Mouse (Mus musculus): ENCODE results near the gene Rrp1b. TPM values are rescaled to one million over a fixed set of nuclear protein-coding genes. Genes with fewer than 3 reads are reported as not detected.

The Rrp1b gene
- polyA plus RNA-seq, 2 experiments = 9.1 to 17.7 TPM

DNA sequence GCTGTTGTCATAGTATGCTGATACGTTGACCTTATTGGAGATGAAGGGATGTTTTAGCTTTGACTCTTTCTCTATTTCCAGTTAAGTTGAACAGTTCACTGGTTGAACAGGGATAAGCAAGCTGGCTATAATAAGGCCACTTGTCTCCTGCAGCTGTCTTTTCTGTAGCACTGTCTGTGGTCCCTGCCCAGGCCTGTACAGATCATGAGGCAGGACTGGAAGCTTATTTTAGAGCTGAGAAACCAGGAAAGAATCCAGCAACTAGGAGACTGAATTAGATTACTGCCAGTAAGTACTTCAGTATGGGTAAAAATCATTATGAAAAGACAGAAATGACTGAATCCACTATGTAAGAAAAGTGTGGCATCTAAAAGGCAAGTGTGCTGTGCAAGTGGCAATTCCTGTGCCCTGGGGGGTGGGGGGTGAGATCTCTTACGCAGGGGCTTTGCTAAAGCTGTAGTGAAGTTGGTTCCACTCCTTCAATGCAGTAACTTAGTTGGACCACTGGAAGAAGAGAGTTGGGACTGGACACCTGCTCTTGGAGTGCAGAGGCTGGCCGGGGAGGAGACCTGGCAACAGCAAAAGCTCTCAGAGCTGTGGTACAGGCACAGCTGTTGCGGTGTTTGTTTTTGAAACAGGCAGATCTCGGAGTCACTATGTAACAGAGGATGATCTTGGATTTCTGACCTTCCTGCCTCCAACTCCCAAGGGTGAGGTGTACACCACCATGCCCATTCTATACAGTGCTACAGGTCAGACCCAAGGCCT is 17.6 kb upstream of the Rrp1b start:
- no peak overlapping the region for H3K4me2 ChIP-seq (ENCODE audit: low read depth)
- no peaks in the 10 kb centered on the region for H3K27me3 ChIP-seq (ENCODE audit: control insufficient read depth, insufficient read depth, low read length)
- no peaks in the 10 kb centered on the region for H3K36me3 ChIP-seq (replicated peaks; ENCODE audit: control insufficient read depth, insufficient read depth, low read depth)
- H3K4me3 ChIP-seq (ENCODE audit: insufficient read depth in 1 of 2, low read depth in 2 of 2, low read length in 2 of 2) = no peak overlapping the region
- DNase-seq (ENCODE audit: low read depth in 3 of 3, low spot score in 3 of 3) (no peak), ATAC-seq (ENCODE audit: insufficient read depth) (no peak)
- no peaks in the 10 kb centered on the region for H3K4me1 ChIP-seq (replicated peaks; ENCODE audit: control insufficient read depth in 2 of 2, insufficient read depth in 2 of 2, low read length in 1 of 2)
- no peak overlapping the region for H3K27ac ChIP-seq
- TF ChIP-seq EP300 (IDR thresholded peaks at IDR 0.05; ENCODE audit: low read depth) (no peak), CTCF (IDR thresholded peaks at IDR 0.05; ENCODE audit: low read depth) (no peak)
- no peak overlapping the region for H3K9ac ChIP-seq (replicated peaks)
- 67% methylated on average over 5 of the region's 5 CpGs for WGBS (ENCODE audit: insufficient replicate concordance)
- H3K9me3 ChIP-seq (ENCODE audit: control insufficient read depth, low read length) = no peaks in the 10 kb centered on the region

DNA sequence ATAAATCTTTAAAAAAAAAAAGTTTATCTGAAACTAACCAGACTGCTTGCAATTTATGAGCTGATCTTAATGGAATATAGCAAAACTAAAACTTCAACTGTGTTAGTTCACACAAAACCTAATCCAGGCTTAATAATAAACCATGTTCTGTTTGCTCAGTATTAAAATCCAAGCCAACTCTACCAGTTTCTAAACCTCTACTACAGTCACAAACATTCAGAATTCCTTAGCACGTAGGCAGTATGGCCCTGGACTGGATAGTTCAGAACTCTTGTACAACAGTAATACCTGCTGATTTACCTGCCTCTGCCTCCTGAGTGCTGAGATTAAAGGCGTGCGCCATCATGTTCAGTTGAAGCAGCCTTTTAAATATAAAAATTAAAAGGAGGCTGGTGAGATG is 13.9 kb upstream of the Rrp1b start:
- DNase-seq (ENCODE audit: low read depth in 3 of 3, low spot score in 3 of 3) (no peak), ATAC-seq (ENCODE audit: insufficient read depth) (no peak)

DNA sequence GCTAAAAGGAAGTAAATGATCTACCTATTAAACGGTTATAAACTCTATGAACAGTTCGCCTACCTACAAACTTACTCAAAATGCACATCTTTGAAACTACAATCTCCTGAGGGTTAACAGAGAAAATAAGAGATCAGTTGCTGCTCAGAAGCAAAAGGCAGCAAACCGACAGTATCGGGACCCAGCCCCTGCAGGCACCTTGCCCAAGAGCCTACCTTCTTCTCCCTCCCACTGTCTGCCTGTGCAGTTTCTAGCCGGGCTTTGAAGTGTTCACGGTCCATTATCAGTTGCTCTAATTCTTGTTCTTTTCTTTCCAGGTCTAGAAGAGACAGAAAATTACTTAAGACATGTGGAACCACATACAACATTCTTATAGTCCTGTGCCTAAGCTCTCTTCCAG is 13.3 kb upstream of the Rrp1b start:
- no peaks in the 10 kb centered on the region for H3K36me3 ChIP-seq (replicated peaks; ENCODE audit: control insufficient read depth, insufficient read depth, low read depth)
- no peak overlapping the region for H3K4me3 ChIP-seq (ENCODE audit: insufficient read depth in 1 of 2, low read depth in 2 of 2, low read length in 2 of 2)
- no peak overlapping the region for H3K27ac ChIP-seq
- no peak for DNase-seq (ENCODE audit: low read depth in 3 of 3, low spot score in 3 of 3)
- no peak overlapping the region for H3K4me2 ChIP-seq (ENCODE audit: low read depth)
- WGBS (ENCODE audit: insufficient replicate concordance) = 62% methylated on average over 6 of the region's 6 CpGs
- no peaks in the 10 kb centered on the region for H3K9me3 ChIP-seq (ENCODE audit: control insufficient read depth, low read length)
- H3K27me3 ChIP-seq (ENCODE audit: control insufficient read depth, insufficient read depth, low read length) = no peaks in the 10 kb centered on the region
- ATAC-seq (ENCODE audit: insufficient read depth) = no peak
- TF ChIP-seq EP300 (IDR thresholded peaks at IDR 0.05; ENCODE audit: low read depth) (no peak), CTCF (IDR thresholded peaks at IDR 0.05; ENCODE audit: low read depth) (no peak)
- no peaks in the 10 kb centered on the region; a peak in 1 of 4 replicates for H3K4me1 ChIP-seq (replicated peaks; ENCODE audit: control insufficient read depth in 2 of 2, insufficient read depth in 2 of 2, low read length in 1 of 2)
- H3K9ac ChIP-seq (replicated peaks) = no peak overlapping the region

More for the DNA sequence above, 13.9 kb upstream of the Rrp1b start:
- 68% methylated on average over 3 of the region's 3 CpGs for WGBS (ENCODE audit: insufficient replicate concordance)
- Histone ChIP-seq H3K4me1 (replicated peaks; ENCODE audit: control insufficient read depth in 2 of 2, insufficient read depth in 2 of 2, low read length in 1 of 2) (no peaks in the 10 kb centered on the region; a peak in 1 of 4 replicates), H3K4me2 (ENCODE audit: low read depth) (no peak overlapping the region), H3K9ac (replicated peaks) (no peak overlapping the region), H3K9me3 (ENCODE audit: control insufficient read depth, low read length) (no peaks in the 10 kb centered on the region), H3K27me3 (ENCODE audit: control insufficient read depth, insufficient read depth, low read length) (no peaks in the 10 kb centered on the region), H3K4me3 (ENCODE audit: insufficient read depth in 1 of 2, low read depth in 2 of 2, low read length in 2 of 2) (no peak overlapping the region), H3K27ac (no peak overlapping the region), H3K36me3 (replicated peaks; ENCODE audit: control insufficient read depth, insufficient read depth, low read depth) (no peaks in the 10 kb centered on the region)
- TF ChIP-seq CTCF (IDR thresholded peaks at IDR 0.05; ENCODE audit: low read depth) (no peak), EP300 (IDR thresholded peaks at IDR 0.05; ENCODE audit: low read depth) (no peak)

DNA sequence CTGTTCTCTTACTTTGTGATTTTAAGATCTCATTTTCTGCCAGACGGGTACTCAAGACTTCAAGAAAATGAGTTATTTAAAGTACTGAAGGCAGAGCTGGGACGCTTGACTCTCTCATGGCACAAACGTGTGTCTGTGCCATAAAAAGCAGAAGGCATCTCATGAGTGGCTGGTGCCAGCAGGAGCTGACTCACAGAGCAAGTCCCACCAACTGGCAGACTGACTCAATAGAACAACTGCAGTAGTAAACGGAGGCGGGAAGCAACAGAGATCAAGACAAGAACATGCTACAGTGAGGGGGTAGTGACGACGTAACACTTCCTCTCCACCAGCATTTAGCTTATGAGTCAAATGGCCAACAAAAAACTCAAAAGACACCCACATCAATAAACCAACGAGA is 12.8 kb upstream of the Rrp1b start:
- no peak overlapping the region for H3K9ac ChIP-seq (replicated peaks)
- H3K4me3 ChIP-seq (ENCODE audit: insufficient read depth in 1 of 2, low read depth in 2 of 2, low read length in 2 of 2) = no peak overlapping the region
- H3K4me1 ChIP-seq (replicated peaks; ENCODE audit: control insufficient read depth in 2 of 2, insufficient read depth in 2 of 2, low read length in 1 of 2) = no peaks in the 10 kb centered on the region; a peak in 1 of 4 replicates
- DNase-seq (ENCODE audit: low read depth in 3 of 3, low spot score in 3 of 3) = no peak
- no peaks in the 10 kb centered on the region for H3K27me3 ChIP-seq (ENCODE audit: control insufficient read depth, insufficient read depth, low read length)
- no peak for ATAC-seq (ENCODE audit: insufficient read depth)
- no peaks in the 10 kb centered on the region for H3K9me3 ChIP-seq (ENCODE audit: control insufficient read depth, low read length)
- no peaks in the 10 kb centered on the region for H3K36me3 ChIP-seq (replicated peaks; ENCODE audit: control insufficient read depth, insufficient read depth, low read depth)
- H3K27ac ChIP-seq = no peak overlapping the region
- no peak overlapping the region for H3K4me2 ChIP-seq (ENCODE audit: low read depth)
- TF ChIP-seq EP300 (IDR thresholded peaks at IDR 0.05; ENCODE audit: low read depth) (no peak), CTCF (IDR thresholded peaks at IDR 0.05; ENCODE audit: low read depth) (no peak)
- WGBS (ENCODE audit: insufficient replicate concordance) = 47% methylated on average over 8 of the region's 8 CpGs

DNA sequence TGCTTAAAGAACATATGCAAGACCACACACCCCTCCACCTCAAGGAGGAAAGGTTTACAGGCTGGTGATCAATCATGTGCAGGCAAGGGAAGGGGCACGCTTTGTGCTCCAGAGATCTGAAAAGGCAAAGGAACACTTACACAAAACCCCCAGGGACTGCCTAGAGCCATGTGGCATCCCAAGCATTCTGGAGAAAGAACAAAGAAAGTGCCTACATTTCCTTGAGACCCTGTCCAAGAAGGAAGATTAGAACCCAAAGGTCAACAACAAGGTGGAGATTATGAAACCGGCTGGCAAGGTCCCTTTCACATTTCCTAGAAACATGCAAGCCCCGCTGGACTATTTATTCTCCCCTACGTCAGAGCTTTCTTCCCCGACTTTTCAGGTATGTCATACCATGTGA is 11.2 kb upstream of the Rrp1b start:
- no peak for DNase-seq (ENCODE audit: low read depth in 3 of 3, low spot score in 3 of 3)

More for the DNA sequence above, 11.2 kb upstream of the Rrp1b start:
- Histone ChIP-seq H3K4me2 (ENCODE audit: low read depth) (no peak overlapping the region), H3K36me3 (replicated peaks; ENCODE audit: control insufficient read depth, insufficient read depth, low read depth) (no peaks in the 10 kb centered on the region), H3K27me3 (ENCODE audit: control insufficient read depth, insufficient read depth, low read length) (no peaks in the 10 kb centered on the region), H3K4me1 (replicated peaks; ENCODE audit: control insufficient read depth in 2 of 2, insufficient read depth in 2 of 2, low read length in 1 of 2) (no peaks in the 10 kb centered on the region; a peak in 1 of 4 replicates), H3K9ac (replicated peaks) (no peak overlapping the region), H3K27ac (no peak overlapping the region), H3K4me3 (ENCODE audit: insufficient read depth in 1 of 2, low read depth in 2 of 2, low read length in 2 of 2) (no peak overlapping the region), H3K9me3 (ENCODE audit: control insufficient read depth, low read length) (no peaks in the 10 kb centered on the region)
- WGBS (ENCODE audit: insufficient replicate concordance) = 60% methylated on average over 5 of the region's 5 CpGs
- ATAC-seq (ENCODE audit: insufficient read depth) = no peak
- TF ChIP-seq CTCF (IDR thresholded peaks at IDR 0.05; ENCODE audit: low read depth) (no peak), EP300 (IDR thresholded peaks at IDR 0.05; ENCODE audit: low read depth) (no peak)
